Mouse (Mus musculus): ENCODE measurements around the gene Zfp672.

- TF ChIP-seq CTCF (IDR thresholded peaks at IDR 0.05; ENCODE audit: insufficient read depth, low read length) (no peak), POLR2A (IDR thresholded peaks at IDR 0.05; ENCODE audit: borderline replicate concordance, extremely low read depth, low read depth, low read length) (no peak)
Observed at GRCm38 (mm10) chr11:58275756-58276155, 54.4 kb downstream of the Zfp672 start.
